Mouse (Mus musculus): ENCODE measurements at regions not wholly inside any gene's neighbourhood (a gene's known extent, or its start where the extent isn't known, plus 50 kb on each side); places are given as distances from the start of the nearest gene placed in this dataset.

GRCm38 (mm10) chr13:25858207-25858606 lies 587.9 kb upstream of the Nrsn1 start:
- H3K4me2 ChIP-seq (ENCODE audit: low read depth, low read length): no peak overlapping the region
- no peak for ATAC-seq (ENCODE audit: low read depth)
- no peak overlapping the region for H3K4me3 ChIP-seq (ENCODE audit: low read length)
- H3K27me3 ChIP-seq (ENCODE audit: control insufficient read depth, insufficient read depth, low read depth, low read length): no peaks in the 10 kb centered on the region
- H3K27ac ChIP-seq (ENCODE audit: low read length): no peak overlapping the region
- no peak overlapping the region for H3K9ac ChIP-seq (ENCODE audit: low read length)
- no peaks in the 10 kb centered on the region for H3K36me3 ChIP-seq (ENCODE audit: control insufficient read depth, insufficient read depth, low read length)
- peaks cover 3% of the 10 kb centered on the region; the same call in 1 of the 2 replicates for H3K4me1 ChIP-seq (replicated peaks; ENCODE audit: control insufficient read depth, insufficient read depth, low read length)
- no peaks in the 10 kb centered on the region for H3K9me3 ChIP-seq (ENCODE audit: control insufficient read depth, low read length)

DNA sequence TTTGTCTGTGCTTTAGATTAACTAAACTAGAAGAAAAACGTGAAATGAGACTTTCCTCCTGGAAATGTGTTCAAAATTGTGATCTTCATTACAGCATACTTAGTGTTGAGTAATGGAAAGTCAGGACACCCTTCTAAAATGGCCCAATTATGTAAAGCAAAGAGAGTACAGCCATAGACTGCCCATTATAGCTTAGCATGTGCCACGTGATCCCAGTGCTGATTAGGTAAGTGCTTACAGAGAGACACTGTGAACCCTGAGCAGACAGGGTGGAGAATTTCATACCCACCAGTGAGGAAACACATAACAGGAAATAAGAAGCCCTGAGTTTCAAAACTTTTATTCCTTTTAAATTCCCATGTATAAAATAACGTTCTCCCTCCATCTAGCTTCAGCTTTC lies 587.3 kb upstream of the Nrsn1 start:
- Histone ChIP-seq H3K9ac (ENCODE audit: low read length) (no peak overlapping the region), H3K4me2 (ENCODE audit: low read depth, low read length) (no peak overlapping the region), H3K4me3 (ENCODE audit: low read length) (no peak overlapping the region), H3K4me1 (replicated peaks; ENCODE audit: control insufficient read depth, insufficient read depth, low read length) (peaks cover 3% of the 10 kb centered on the region; the same call in 1 of the 2 replicates), H3K27ac (ENCODE audit: low read length) (no peak overlapping the region), H3K36me3 (ENCODE audit: control insufficient read depth, insufficient read depth, low read length) (no peaks in the 10 kb centered on the region), H3K27me3 (ENCODE audit: control insufficient read depth, insufficient read depth, low read depth, low read length) (no peaks in the 10 kb centered on the region), H3K9me3 (ENCODE audit: control insufficient read depth, low read length) (no peaks in the 10 kb centered on the region)
- no peak for ATAC-seq (ENCODE audit: low read depth)
- WGBS: 48% methylated on average over 3 of the region's 3 CpGs

GRCm38 (mm10) chr13:25857096-25857495 lies 586.8 kb upstream of the Nrsn1 start:
- peak overlapping the region; percentile 58 for H3K27ac ChIP-seq (ENCODE audit: low read length)
- 63% methylated on average over 3 of the region's 3 CpGs for WGBS
- ATAC-seq (ENCODE audit: low read depth): peak; percentile 47; the same call in 1 of the 2 replicates

DNA sequence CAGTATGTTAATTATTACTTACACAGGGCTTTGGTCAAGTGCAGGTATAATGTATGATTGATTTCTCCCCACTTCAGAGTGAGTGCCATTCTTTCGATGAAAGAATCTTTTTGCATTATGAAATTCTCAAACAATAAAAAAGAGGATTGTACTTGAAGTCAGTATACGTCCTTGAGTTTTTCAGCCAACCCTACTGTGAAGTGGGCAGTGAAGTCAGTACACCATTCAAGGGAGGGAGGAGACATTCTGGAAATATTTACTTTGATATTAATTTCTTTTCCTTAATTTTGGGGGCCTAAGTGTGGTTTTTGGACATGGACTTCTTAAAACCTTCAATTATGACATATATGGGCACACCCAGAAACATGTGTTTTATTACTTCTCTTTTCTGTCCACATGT lies 586.2 kb upstream of the Nrsn1 start:
- ATAC-seq (ENCODE audit: low read depth): peak; percentile 59; the same call in 1 of the 2 replicates
- Histone ChIP-seq H3K27me3 (ENCODE audit: control insufficient read depth, insufficient read depth, low read depth, low read length) (no peaks in the 10 kb centered on the region), H3K4me2 (ENCODE audit: low read depth, low read length) (no peak overlapping the region), H3K4me1 (replicated peaks; ENCODE audit: control insufficient read depth, insufficient read depth, low read length) (peaks cover 3% of the 10 kb centered on the region; the same call in 1 of the 2 replicates), H3K27ac (ENCODE audit: low read length) (peak overlapping the region; percentile 58; the same call in 1 of the 2 replicates), H3K4me3 (ENCODE audit: low read length) (no peak overlapping the region), H3K9me3 (ENCODE audit: control insufficient read depth, low read length) (no peaks in the 10 kb centered on the region), H3K36me3 (ENCODE audit: control insufficient read depth, insufficient read depth, low read length) (no peaks in the 10 kb centered on the region), H3K9ac (ENCODE audit: low read length) (no peak overlapping the region)
- 50% methylated on average over 2 of the region's 2 CpGs for WGBS

More at GRCm38 (mm10) chr13:25857096-25857495, 586.8 kb upstream of the Nrsn1 start:
- H3K27me3 ChIP-seq (ENCODE audit: control insufficient read depth, insufficient read depth, low read depth, low read length): no peaks in the 10 kb centered on the region
- H3K4me2 ChIP-seq (ENCODE audit: low read depth, low read length): no peak overlapping the region
- H3K9ac ChIP-seq (ENCODE audit: low read length): no peak overlapping the region
- H3K4me1 ChIP-seq (replicated peaks; ENCODE audit: control insufficient read depth, insufficient read depth, low read length): peaks cover 3% of the 10 kb centered on the region; the same call in 1 of the 2 replicates
- H3K36me3 ChIP-seq (ENCODE audit: control insufficient read depth, insufficient read depth, low read length): no peaks in the 10 kb centered on the region
- H3K9me3 ChIP-seq (ENCODE audit: control insufficient read depth, low read length): no peaks in the 10 kb centered on the region
- no peak overlapping the region for H3K4me3 ChIP-seq (ENCODE audit: low read length)

DNA sequence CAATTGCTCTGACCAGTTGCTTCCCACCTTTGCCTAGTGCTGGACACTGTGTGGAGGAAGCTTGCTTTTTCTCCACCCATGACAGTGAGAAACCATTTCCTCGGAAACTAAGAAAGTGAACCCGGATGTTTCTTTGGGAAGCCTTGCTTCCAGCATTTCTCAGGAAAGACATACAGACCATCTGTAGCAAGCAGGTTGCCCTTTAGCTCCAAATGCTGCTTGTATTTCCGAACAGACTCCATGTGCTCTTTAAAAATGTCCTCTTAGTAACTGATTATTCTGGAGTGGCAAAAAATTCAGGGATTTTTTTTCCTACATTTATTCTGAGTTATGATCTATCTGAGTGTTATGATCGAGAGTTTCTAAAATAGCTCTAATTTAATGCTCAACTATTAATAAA lies 577.9 kb upstream of the Nrsn1 start:
- no peak for ATAC-seq (ENCODE audit: low read depth)
- no peaks in the 10 kb centered on the region for H3K9me3 ChIP-seq (ENCODE audit: control insufficient read depth, low read length)
- H3K27ac ChIP-seq (ENCODE audit: low read length): no peak overlapping the region
- no peaks in the 10 kb centered on the region for H3K4me1 ChIP-seq (replicated peaks; ENCODE audit: control insufficient read depth, insufficient read depth, low read length)
- H3K4me2 ChIP-seq (ENCODE audit: low read depth, low read length): no peak overlapping the region
- 76% methylated on average over 4 of the region's 4 CpGs for WGBS
- H3K36me3 ChIP-seq (ENCODE audit: control insufficient read depth, insufficient read depth, low read length): no peaks in the 10 kb centered on the region
- H3K9ac ChIP-seq (ENCODE audit: low read length): no peak overlapping the region
- no peak overlapping the region for H3K4me3 ChIP-seq (ENCODE audit: low read length)
- no peaks in the 10 kb centered on the region for H3K27me3 ChIP-seq (ENCODE audit: control insufficient read depth, insufficient read depth, low read depth, low read length)

DNA sequence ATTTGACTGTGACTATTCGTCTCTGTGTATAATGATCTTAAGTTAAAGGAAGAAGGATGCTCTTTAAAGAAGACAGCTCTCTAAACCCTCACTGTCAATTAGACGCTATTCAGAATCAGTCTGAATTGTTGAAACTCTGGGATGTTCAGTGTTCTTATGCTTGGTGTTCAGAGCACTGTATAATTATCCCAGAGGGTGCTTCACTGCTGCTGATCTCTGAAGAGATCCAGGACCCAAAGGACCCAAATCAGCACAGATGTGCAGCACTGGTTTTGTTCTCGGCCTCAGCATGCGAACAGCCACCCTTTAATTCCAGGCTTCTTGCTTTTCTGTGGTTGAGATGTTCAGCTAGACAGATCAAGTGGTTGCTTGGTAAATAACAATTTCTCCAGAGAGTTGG lies 567.9 kb upstream of the Nrsn1 start:
- Histone ChIP-seq H3K27ac (ENCODE audit: low read length) (no peak overlapping the region), H3K36me3 (ENCODE audit: control insufficient read depth, insufficient read depth, low read length) (no peaks in the 10 kb centered on the region), H3K27me3 (ENCODE audit: control insufficient read depth, insufficient read depth, low read depth, low read length) (no peaks in the 10 kb centered on the region), H3K9ac (ENCODE audit: low read length) (no peak overlapping the region), H3K4me2 (ENCODE audit: low read depth, low read length) (no peak overlapping the region), H3K4me1 (replicated peaks; ENCODE audit: control insufficient read depth, insufficient read depth, low read length) (no peaks in the 10 kb centered on the region), H3K4me3 (ENCODE audit: low read length) (no peak overlapping the region), H3K9me3 (ENCODE audit: control insufficient read depth, low read length) (no peaks in the 10 kb centered on the region)
- ATAC-seq (ENCODE audit: low read depth): no peak
- WGBS: 81% methylated on average over 4 of the region's 4 CpGs

DNA sequence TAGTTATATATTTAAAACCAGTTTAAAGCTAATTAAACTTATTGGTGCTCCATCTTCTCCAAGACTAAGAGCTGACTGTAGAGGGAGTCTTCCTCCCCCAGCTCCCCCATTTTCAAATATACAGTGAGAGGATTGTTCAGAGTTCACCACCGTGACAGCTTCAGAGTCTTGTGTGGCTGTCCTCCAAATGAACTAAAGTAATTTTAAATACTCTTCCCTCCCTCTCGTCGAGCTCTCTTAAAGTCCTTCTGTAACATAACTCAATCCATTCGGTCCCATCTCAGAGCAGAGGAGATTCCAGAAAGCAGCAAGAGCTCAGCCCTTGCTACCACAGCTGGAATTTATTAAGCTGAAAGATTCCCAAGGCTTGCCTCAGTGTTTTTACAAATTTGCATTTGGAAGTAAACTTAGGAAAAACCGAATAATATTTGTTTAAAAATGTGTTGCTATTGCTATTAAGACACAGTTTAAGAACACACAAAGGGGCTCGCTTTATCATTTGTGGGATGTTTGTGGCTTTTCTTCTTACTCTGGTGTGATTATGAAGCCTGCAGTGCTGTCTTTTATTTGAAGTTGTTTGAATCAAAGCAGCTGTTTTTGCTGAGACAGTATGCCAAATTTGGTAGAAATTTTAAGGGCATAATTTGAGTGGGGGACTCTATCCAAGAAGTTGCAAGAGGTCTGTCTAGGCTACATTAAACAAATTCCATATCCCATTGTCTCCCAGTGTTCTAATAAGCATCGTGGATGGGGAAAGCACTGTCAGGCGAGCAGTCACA lies 559.0 kb upstream of the Nrsn1 start:
- Histone ChIP-seq H3K27me3 (ENCODE audit: control insufficient read depth, insufficient read depth, low read depth, low read length) (no peaks in the 10 kb centered on the region), H3K36me3 (ENCODE audit: control insufficient read depth, insufficient read depth, low read length) (no peaks in the 10 kb centered on the region), H3K27ac (ENCODE audit: low read length) (no peak overlapping the region), H3K9ac (ENCODE audit: low read length) (no peak overlapping the region), H3K4me1 (replicated peaks; ENCODE audit: control insufficient read depth, insufficient read depth, low read length) (no peaks in the 10 kb centered on the region), H3K4me2 (ENCODE audit: low read depth, low read length) (no peak overlapping the region), H3K9me3 (ENCODE audit: control insufficient read depth, low read length) (no peaks in the 10 kb centered on the region), H3K4me3 (ENCODE audit: low read length) (no peak overlapping the region)
- ATAC-seq (ENCODE audit: low read depth): peak; percentile 56; the same call in 1 of the 2 replicates
- 33% methylated on average over 8 of the region's 8 CpGs for WGBS

DNA sequence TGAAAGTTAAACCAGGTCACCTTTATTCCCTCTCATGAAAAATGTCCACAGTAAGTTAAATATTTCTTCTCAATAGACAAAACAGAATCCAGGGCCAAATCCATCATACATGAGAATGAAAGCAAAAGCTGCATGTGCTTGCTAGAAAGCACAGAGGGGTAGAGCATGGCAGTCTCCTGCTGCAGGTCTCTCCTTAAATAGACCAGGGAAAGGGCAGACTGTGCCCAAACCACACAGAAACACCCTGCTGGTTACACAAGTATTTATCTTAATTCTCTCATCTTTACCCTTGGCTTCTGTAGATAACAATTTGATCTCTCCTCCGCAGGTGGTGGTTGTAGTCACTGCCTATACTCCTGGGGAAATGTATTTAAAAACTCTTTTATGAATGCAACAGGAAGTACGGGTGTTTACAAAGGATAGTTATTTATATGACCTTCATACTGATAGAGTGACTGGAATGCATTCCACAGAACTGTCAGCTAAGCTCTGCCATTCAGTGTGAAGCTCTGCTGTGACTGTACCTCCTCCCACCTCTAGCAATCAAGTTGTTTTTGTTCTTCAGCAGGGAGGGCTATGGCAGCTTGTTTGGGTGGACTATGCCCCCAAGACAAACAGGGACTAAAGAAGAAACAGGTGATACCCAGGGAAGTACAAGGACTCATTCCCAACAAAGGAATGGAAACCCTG lies 538.4 kb upstream of the Nrsn1 start:
- Histone ChIP-seq H3K27ac (ENCODE audit: low read length) (no peak overlapping the region), H3K4me3 (ENCODE audit: low read length) (no peak overlapping the region), H3K4me2 (ENCODE audit: low read depth, low read length) (no peak overlapping the region), H3K9me3 (ENCODE audit: control insufficient read depth, low read length) (no peaks in the 10 kb centered on the region), H3K27me3 (ENCODE audit: control insufficient read depth, insufficient read depth, low read depth, low read length) (no peaks in the 10 kb centered on the region), H3K9ac (ENCODE audit: low read length) (no peak overlapping the region), H3K36me3 (ENCODE audit: control insufficient read depth, insufficient read depth, low read length) (no peaks in the 10 kb centered on the region), H3K4me1 (replicated peaks; ENCODE audit: control insufficient read depth, insufficient read depth, low read length) (no peaks in the 10 kb centered on the region)
- WGBS: 50% methylated on average over 2 of the region's 2 CpGs
- ATAC-seq (ENCODE audit: low read depth): no peak

DNA sequence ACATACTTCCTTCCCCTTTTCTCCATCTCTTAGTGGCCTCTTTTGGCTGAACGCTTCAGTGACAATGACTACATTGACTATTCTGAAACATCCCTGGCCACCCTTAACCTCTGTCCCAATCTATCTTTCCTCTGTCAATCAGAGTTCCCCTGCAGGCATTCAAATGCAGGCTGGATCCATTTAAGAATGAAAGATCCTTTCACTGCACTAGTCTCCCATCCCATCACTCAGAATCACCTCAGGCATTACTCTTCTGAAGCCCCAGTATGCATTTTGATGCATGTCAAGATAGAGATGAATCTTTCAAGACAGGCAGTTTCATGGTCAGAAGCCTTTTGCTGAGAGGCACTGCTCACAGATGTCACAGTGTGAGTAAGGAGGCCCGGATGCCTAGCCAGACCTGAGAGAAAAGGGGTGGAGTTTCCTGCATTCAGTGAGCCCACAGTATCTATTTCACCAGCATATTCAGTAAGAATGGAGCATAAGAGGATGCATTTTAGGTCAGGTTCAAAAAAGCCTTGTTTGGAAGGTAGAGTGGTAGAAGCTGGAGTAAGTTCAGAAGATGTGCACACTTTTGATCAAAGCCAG lies 523.0 kb upstream of the Nrsn1 start:
- H3K4me2 ChIP-seq (ENCODE audit: low read depth, low read length): no peak overlapping the region
- no peak for ATAC-seq (ENCODE audit: low read depth)
- 24% methylated on average over 2 of the region's 2 CpGs for WGBS

More for the DNA sequence above, 523.0 kb upstream of the Nrsn1 start:
- no peak overlapping the region for H3K4me3 ChIP-seq (ENCODE audit: low read length)
- H3K9me3 ChIP-seq (ENCODE audit: control insufficient read depth, low read length): no peaks in the 10 kb centered on the region
- H3K36me3 ChIP-seq (ENCODE audit: control insufficient read depth, insufficient read depth, low read length): no peaks in the 10 kb centered on the region
- H3K4me1 ChIP-seq (replicated peaks; ENCODE audit: control insufficient read depth, insufficient read depth, low read length): 0 out of 2 replicates have a peak, but pooled peaks cover 2% of the 10 kb centered on the region
- H3K27ac ChIP-seq (ENCODE audit: low read length): no peak overlapping the region
- no peak overlapping the region for H3K9ac ChIP-seq (ENCODE audit: low read length)
- no peaks in the 10 kb centered on the region for H3K27me3 ChIP-seq (ENCODE audit: control insufficient read depth, insufficient read depth, low read depth, low read length)
